ENCODE assay signal across 16 mouse cellular contexts in the genomic region with DNA sequence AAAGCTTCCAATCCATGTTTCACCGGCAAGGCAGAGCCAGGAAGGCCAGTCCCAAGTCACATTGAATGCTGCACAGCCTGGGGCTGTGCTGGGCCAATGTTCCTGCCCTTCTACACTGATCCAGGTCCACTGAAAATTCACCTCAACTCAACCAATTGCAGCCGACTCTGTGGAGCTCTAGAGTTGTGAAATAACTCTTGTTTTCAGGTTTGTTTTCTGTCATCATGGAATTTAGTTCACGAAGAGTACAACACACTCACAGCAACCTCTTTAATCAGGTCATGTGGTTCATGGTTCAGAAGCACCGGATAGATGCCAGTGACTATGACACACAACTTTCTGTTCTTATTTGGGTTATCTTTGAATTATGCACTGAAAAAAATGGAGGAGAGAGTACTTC.
"Had no signal": no experiment of that assay in that cellular context is flagged by ENCODE, and none has a peak within 500 bp of the region (broad histone marks: within the 10 kb centered on the region; RNA-seq: fewer than 3 reads in every experiment).

No protein-coding gene starts in this region.

- H3K36me3 ChIP-seq: limb, embryonic 13.5 days; liver, embryonic 12.5 days; lung, embryonic 15.5 days had no signal

- H3K27me3 ChIP-seq: limb, embryonic 13.5 days; liver, embryonic 12.5 days; lung, embryonic 15.5 days; megakaryocyte, embryonic 14.5 days; neural tube, embryonic 12.5 days had no signal

- DNase-seq: kidney, adult 11 months; kidney, adult 9 months; kidney, postnatal 36 days; layer of hippocampus, adult 9-11 months; left cerebral cortex, postnatal 4 days; lung, postnatal 14 days; spleen, adult 18-20 months; thymus, adult 2 months; thymus, postnatal 25 days had no signal

- H3K4me2 ChIP-seq: limb, embryonic 13.5 days; liver, embryonic 12.5 days; lung, embryonic 15.5 days; neural tube, embryonic 12.5 days had no signal

- ATAC-seq: liver, embryonic 12.5 days had no signal

- H3K9me3 ChIP-seq: limb, embryonic 13.5 days; liver, embryonic 12.5 days; lung, embryonic 15.5 days; neural tube, embryonic 12.5 days had no signal

- H3K9ac ChIP-seq: limb, embryonic 13.5 days; liver, embryonic 12.5 days; lung, embryonic 15.5 days; neural tube, embryonic 12.5 days had no signal

- H3K4me3 ChIP-seq: limb, embryonic 13.5 days; liver, embryonic 12.5 days; lung, embryonic 15.5 days; megakaryocyte, embryonic 14.5 days; neural tube, embryonic 12.5 days had no signal

- H3K4me1 ChIP-seq: limb, embryonic 13.5 days; liver, embryonic 12.5 days; lung, embryonic 15.5 days; megakaryocyte, embryonic 14.5 days had no signal

- H3K27ac ChIP-seq: kidney, postnatal 0 days; limb, embryonic 13.5 days; liver, embryonic 12.5 days; lung, embryonic 15.5 days; macrophage; neural tube, embryonic 12.5 days had no signal
